Mouse (Mus musculus) forebrain, postnatal 0 days (tissue): ENCODE results near the gene Strip2. TPM values are rescaled to one million over a fixed set of nuclear protein-coding genes. Genes with fewer than 3 reads are reported as not detected.

Source experiments
- ATAC-seq: fragments of 200-750 bp; cut with Nextera tagmentation; 2 replicates; pipeline ENCODE4 v1.8.0; 2017; ENCODE audit warnings: mild to moderate bottlenecking, moderate library complexity
- DNase-seq: peaks from one replicate; pipeline ENCODE4 v3.0.0-alpha.2; 2015
- H3K27ac ChIP-seq: fragments of 300-500 bp; sonication (generic); 2 replicates; pipeline ENCODE4 v1.5.1; 2014; ENCODE audit warnings: low read depth, mild to moderate bottlenecking, antibody characterized with exemption, low read length, moderate library complexity, mixed read lengths
- H3K27me3 ChIP-seq: fragments of 300-500 bp; sonication (generic); 2 replicates; pipeline ENCODE4 v1.6.1; 2014; ENCODE audit warnings: mild to moderate bottlenecking, low read length, mixed read lengths; ENCODE audit not compliant: insufficient read depth
- H3K36me3 ChIP-seq: fragments of 300-500 bp; sonication (generic); 2 replicates; pipeline ENCODE4 v1.6.1; 2014; ENCODE audit warnings: mild to moderate bottlenecking, moderate library complexity; ENCODE audit not compliant: insufficient read depth
- H3K4me1 ChIP-seq: fragments of 300-500 bp; sonication (generic); 2 replicates; pipeline ENCODE4 v1.6.1; 2014; ENCODE audit warnings: antibody characterized with exemption; ENCODE audit not compliant: insufficient read depth
- H3K4me2 ChIP-seq: fragments of 300-500 bp; sonication (generic); 2 replicates; pipeline ENCODE4 v1.6.1; 2014; ENCODE audit warnings: low read depth, mild to moderate bottlenecking, moderate library complexity
- H3K4me3 ChIP-seq: fragments of 300-500 bp; sonication (generic); 2 replicates; pipeline ENCODE4 v1.5.1; 2014; ENCODE audit warnings: low read depth, low read length, mixed read lengths
- H3K9ac ChIP-seq: fragments of 300-500 bp; sonication (generic); 2 replicates; pipeline ENCODE4 v1.6.1; 2014; ENCODE audit warnings: mild to moderate bottlenecking
- H3K9me3 ChIP-seq: fragments of 300-500 bp; sonication (generic); 2 replicates; pipeline ENCODE4 v1.6.1; 2016; ENCODE audit warnings: low read length
- CTCF ChIP-seq: sonication (generic); IDR thresholded peaks from 2 replicates; pipeline ENCODE4 v1.5.1; 2016; ENCODE audit warnings: antibody characterized with exemption, control low read depth, low read depth
- WGBS: fragments of 180-500 bp; shearing (Covaris S2); extraction: QIAGEN DNeasy Blood & Tissue Kit; methylation state at CpG from one replicate; pipeline ENCODE4 v1.1.7; 2014; 5-methylcytosine and 5-hydroxymethylcytosine counted together
- microRNA-seq, 2 experiments: library from miRNA; unstranded; fragments of <30 nt; microRNA quantifications; one replicate each; pipeline ENCODE4; 2016
- polyA plus RNA-seq: library from polyadenylated mRNA; unstranded; fragments of >200 nt; fragmentation: Nextera tagmentation; extraction: Ambion mirVana; gene quantifications from 2 replicates; pipeline ENCODE4 v1.2.1, GENCODE M21; 2015
- total RNA-seq: library from RNA; depleted of rRNA; stranded (reverse); fragments of >200 nt; gene quantifications from 2 replicates; pipeline ENCODE4 v1.2.3, GENCODE M21; 2014; rRNA removed

The Strip2 gene
- total and polyA plus RNA-seq, 2 experiments from 2014 or later: 5.2 to 9.5 TPM

DNA sequence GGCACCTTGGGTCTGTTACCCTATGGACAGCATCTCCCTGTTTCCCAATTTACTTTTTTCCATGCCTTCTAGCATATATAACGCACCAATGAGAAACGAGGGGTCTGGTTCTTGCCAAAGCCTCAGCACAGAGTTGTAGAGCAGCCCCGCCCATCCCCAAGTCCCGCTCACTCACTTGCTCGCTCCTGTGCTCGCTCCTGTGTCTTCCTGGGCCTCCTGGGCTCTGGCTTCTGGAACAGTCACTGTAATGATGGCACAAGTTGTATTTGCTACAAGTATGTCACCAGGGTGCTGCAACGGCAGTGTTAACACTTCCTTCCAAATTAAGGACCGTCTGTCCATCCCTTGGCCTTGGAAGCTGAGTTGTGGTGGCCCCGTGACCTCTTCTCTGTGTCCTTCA, 81.3 kb downstream of the Strip2 start:
- Histone ChIP-seq H3K27ac (no peak overlapping the region), H3K4me2 (no peak overlapping the region), H3K36me3 (no peaks in the 10 kb centered on the region), H3K9ac (no peak overlapping the region), H3K9me3 (no peaks in the 10 kb centered on the region), H3K4me1 (no peaks in the 10 kb centered on the region), H3K4me3 (no peak overlapping the region), H3K27me3 (no peaks in the 10 kb centered on the region)
- WGBS: 76% methylated on average over 9 of the region's 9 CpGs
- DNase-seq: no peak
- ATAC-seq: no peak
- TF ChIP-seq CTCF: no peak

DNA sequence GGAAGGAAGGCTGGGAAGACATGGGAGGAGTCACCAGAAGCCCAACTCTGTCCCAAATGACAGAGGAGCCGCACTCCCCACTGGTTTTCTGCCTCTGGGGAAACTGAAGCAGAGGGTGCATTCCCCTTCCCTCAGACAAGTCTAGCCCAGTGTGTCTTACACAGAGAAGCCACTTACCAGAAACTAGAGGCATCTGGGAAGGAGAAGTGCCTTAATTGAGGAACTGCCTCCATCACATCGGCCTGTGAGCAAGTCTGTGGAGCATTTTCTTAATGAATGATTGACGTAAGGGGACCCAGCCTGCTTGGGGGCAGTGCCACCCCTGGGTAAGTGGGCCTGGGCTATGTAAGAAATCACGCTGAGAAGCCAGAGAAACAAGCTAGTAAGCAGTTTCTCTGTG, 82.0 kb downstream of the Strip2 start:
- WGBS: 63% methylated on average over 4 of the region's 4 CpGs
- Histone ChIP-seq H3K4me3 (no peak overlapping the region), H3K36me3 (no peaks in the 10 kb centered on the region), H3K9me3 (no peaks in the 10 kb centered on the region), H3K27me3 (no peaks in the 10 kb centered on the region), H3K9ac (no peak overlapping the region), H3K4me1 (no peaks in the 10 kb centered on the region), H3K4me2 (no peak overlapping the region), H3K27ac (no peak overlapping the region)
- DNase-seq (no peak), ATAC-seq (no peak)
- no peak for TF ChIP-seq CTCF

- TF ChIP-seq CTCF: no peak
- H3K4me3 ChIP-seq: no peak overlapping the region
- H3K27ac ChIP-seq: no peak overlapping the region
- H3K9me3 ChIP-seq: no peaks in the 10 kb centered on the region
- 70% methylated on average over 9 of the region's 9 CpGs for WGBS
- H3K4me1 ChIP-seq: no peaks in the 10 kb centered on the region
- no peaks in the 10 kb centered on the region for H3K36me3 ChIP-seq
- ATAC-seq (no peak), DNase-seq (no peak)
- H3K9ac ChIP-seq: no peak overlapping the region
- H3K4me2 ChIP-seq: no peak overlapping the region
- no peaks in the 10 kb centered on the region for H3K27me3 ChIP-seq
These were observed 85.8 kb downstream of the Strip2 start for GRCm38 (mm10) chr6:30002628-30003027.

GRCm38 (mm10) chr6:30005851-30006250, 89.0 kb downstream of the Strip2 start:
- no peak for DNase-seq
- no peaks in the 10 kb centered on the region for H3K4me1 ChIP-seq

GRCm38 (mm10) chr6:30009204-30009603, 92.4 kb downstream of the Strip2 start:
- Histone ChIP-seq H3K9me3 (no peaks in the 10 kb centered on the region), H3K4me2 (no peak overlapping the region), H3K27ac (no peak overlapping the region), H3K4me3 (no peak overlapping the region), H3K4me1 (no peaks in the 10 kb centered on the region), H3K27me3 (no peaks in the 10 kb centered on the region), H3K36me3 (no peaks in the 10 kb centered on the region), H3K9ac (no peak overlapping the region)
- ATAC-seq (no peak), DNase-seq (no peak)
- no peak for TF ChIP-seq CTCF
- 74% methylated on average over 7 of the region's 7 CpGs for WGBS

More at GRCm38 (mm10) chr6:30005851-30006250, 89.0 kb downstream of the Strip2 start:
- ATAC-seq: no peak
- no peak overlapping the region for H3K4me3 ChIP-seq
- H3K36me3 ChIP-seq: no peaks in the 10 kb centered on the region
- TF ChIP-seq CTCF: no peak
- no peak overlapping the region for H3K4me2 ChIP-seq
- no peak overlapping the region for H3K27ac ChIP-seq
- H3K9ac ChIP-seq: no peak overlapping the region
- H3K27me3 ChIP-seq: no peaks in the 10 kb centered on the region
- 100% methylated on average over 1 of the region's 1 CpGs for WGBS
- no peaks in the 10 kb centered on the region for H3K9me3 ChIP-seq

Small RNAs within 50 kb of the gene (microRNA-seq; reads per million reads assigned to microRNA genes)
- 0 reads per million in 2 experiments for gene Gm23049

Other genes with a start within 250 kb of the Strip2 start
- gene Tspan33, start 222.8 kb upstream of the Strip2 start, total RNA-seq: 7.6 and 12.5 TPM in 2 replicates
- 6.8 and 9.4 TPM in 2 replicates for gene Tspan33, start 222.8 kb upstream of the Strip2 start, polyA plus RNA-seq
- gene Smo, start 181.5 kb upstream of the Strip2 start, total RNA-seq: 28.0 and 38.2 TPM in 2 replicates
- gene Smo, start 181.5 kb upstream of the Strip2 start, polyA plus RNA-seq: 4.4 and 8.3 TPM in 2 replicates
- 44.6 and 48.3 TPM in 2 replicates for gene Ahcyl2, start 149.0 kb upstream of the Strip2 start, total RNA-seq
- gene Ahcyl2, start 149.0 kb upstream of the Strip2 start, polyA plus RNA-seq: 9.0 and 13.6 TPM in 2 replicates
- 39.4 and 53.6 TPM in 2 replicates for gene Nrf1, start 131.0 kb downstream of the Strip2 start, total RNA-seq
- 20.8 and 23.8 TPM in 2 replicates for gene Nrf1, start 131.0 kb downstream of the Strip2 start, polyA plus RNA-seq